Mouse (Mus musculus) midbrain, embryonic 14.5 days (tissue): Measurements from ENCODE around the gene Olfr458. TPM values are rescaled to one million over a fixed set of nuclear protein-coding genes. Genes with fewer than 3 reads are reported as not detected.
A peak's percentile ranks its signal among the peaks of the same experiment; 100 is the strongest.
"Not testable (repeated sequence)": the region's sequence is repeated elsewhere in the genome, so short reads cannot be mapped to it uniquely, and the experiment has no call there.

Experiments
- ATAC-seq: fragments of 200-750 bp; cut with Nextera tagmentation; 2 replicates; pipeline ENCODE4 v1.8.0; 2017; ENCODE audit warnings: moderate number of reproducible peaks, moderate library complexity; ENCODE audit not compliant: low FRiP score, low TSS enrichment
- DNase-seq: peaks from one replicate; pipeline ENCODE4 v3.0.0-alpha.2; 2015
- H3K27ac ChIP-seq: fragments of 300-500 bp; sonication (generic); replicated peaks from 2 replicates; pipeline ENCODE4 v1.5.1; 2014; ENCODE audit warnings: mild to moderate bottlenecking, low read depth, low read length, moderate library complexity
- H3K27me3 ChIP-seq: fragments of 300-500 bp; sonication (generic); 2 replicates; pipeline ENCODE4 v1.6.1; 2014; ENCODE audit warnings: low read length, control low read depth, mixed read lengths; ENCODE audit not compliant: control insufficient read depth, insufficient read depth
- H3K36me3 ChIP-seq: fragments of 300-500 bp; sonication (generic); 2 replicates; pipeline ENCODE4 v1.6.1; 2014; ENCODE audit warnings: low read length, control low read depth; ENCODE audit not compliant: control insufficient read depth, insufficient read depth
- H3K4me1 ChIP-seq: fragments of 300-500 bp; sonication (generic); 2 replicates; pipeline ENCODE4 v1.6.1; 2014; ENCODE audit warnings: mild to moderate bottlenecking, antibody characterized with exemption, low read length, control low read depth; ENCODE audit not compliant: control insufficient read depth, insufficient read depth
- H3K4me2 ChIP-seq: fragments of 300-500 bp; sonication (generic); 2 replicates; pipeline ENCODE4 v1.6.1; 2014; ENCODE audit warnings: mild to moderate bottlenecking, low read length, moderate library complexity
- H3K4me3 ChIP-seq: fragments of 300-500 bp; sonication (generic); replicated peaks from 2 replicates; pipeline ENCODE4 v1.5.1; 2014; ENCODE audit warnings: low read depth, low read length
- H3K9ac ChIP-seq: fragments of 300-500 bp; sonication (generic); replicated peaks from 2 replicates; pipeline ENCODE4 v1.6.1; 2014; ENCODE audit warnings: mild to moderate bottlenecking, low read length, moderate library complexity
- H3K9me3 ChIP-seq: fragments of 300-500 bp; sonication (generic); 2 replicates; pipeline ENCODE4 v1.6.1; 2016; ENCODE audit warnings: low read length, control low read depth, mixed read lengths; ENCODE audit not compliant: control insufficient read depth
- WGBS: fragments of 180-500 bp; shearing (Covaris S2); extraction: QIAGEN DNeasy Blood & Tissue Kit; methylation state at CpG from one replicate; pipeline ENCODE4 v1.1.7; 2014; 5-methylcytosine and 5-hydroxymethylcytosine counted together
- polyA plus RNA-seq: library from polyadenylated mRNA; unstranded; fragments of >200 nt; fragmentation: Nextera tagmentation; extraction: Ambion mirVana; gene quantifications from 2 replicates; pipeline ENCODE4 v1.2.1, GENCODE M21; 2014

Gene Olfr458
- polyA plus RNA-seq, result not detected in 2 replicates

DNA sequence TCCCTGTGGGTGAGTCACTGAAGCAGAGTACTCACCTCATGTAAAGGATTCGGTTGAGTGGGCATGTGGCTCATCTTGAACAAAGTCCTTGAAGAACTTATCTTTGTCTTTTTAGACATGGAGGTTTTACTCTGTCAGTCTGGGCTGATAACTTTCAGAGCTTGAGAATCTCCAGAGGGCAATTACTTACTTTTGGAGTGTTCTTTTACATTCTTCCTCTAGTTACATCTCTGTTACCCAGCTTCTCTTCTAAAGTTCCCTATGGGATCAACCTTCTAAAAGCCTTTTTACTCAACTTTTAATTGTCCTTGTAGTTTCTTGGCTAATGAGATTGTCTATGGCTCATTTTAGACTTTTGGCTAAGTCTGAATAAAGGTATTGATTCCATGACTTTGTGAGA, at the start of gene Olfr458:
Gene Olfr458, minus strand, starts transcription at position 101 of the 400 bp plus-strand sequence.
- Histone ChIP-seq H3K27ac (no peak within 1 kb of the TSS), H3K36me3 (no peaks in the 10 kb centered on the region), H3K4me1 (no peaks in the 10 kb centered on the region), H3K4me2 (no peak within 1 kb of the TSS), H3K9ac (no peak within 1 kb of the TSS), H3K9me3 (no peaks in the 10 kb centered on the region), H3K27me3 (no peaks in the 10 kb centered on the region), H3K4me3 (no peak within 1 kb of the TSS)
- ATAC-seq (no peak), DNase-seq (no peak)
- 70% methylated on average over 1 of the region's 1 CpGs for WGBS

DNA sequence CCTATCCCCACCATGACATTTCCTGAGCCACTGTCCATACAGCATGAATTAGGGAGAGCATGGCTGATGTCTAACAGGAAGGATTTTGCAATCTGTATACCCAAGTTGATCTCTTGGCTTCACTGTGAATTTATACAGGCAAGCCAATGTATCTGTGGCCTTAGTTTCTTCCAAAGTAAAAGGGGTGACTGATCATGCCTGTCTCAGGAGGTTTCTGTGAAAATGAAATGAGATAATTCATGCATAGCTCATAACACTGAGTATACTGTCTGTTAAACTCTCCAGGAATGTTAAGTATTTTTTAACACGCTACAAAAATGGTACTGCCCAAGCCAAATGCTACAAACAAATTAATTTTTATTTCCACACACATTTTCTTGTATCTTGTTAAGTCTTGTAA, 48.5 kb upstream of the Olfr458 start:
- H3K36me3 ChIP-seq, result no peaks in the 10 kb centered on the region
- H3K9me3 ChIP-seq, result no peaks in the 10 kb centered on the region
- no peak overlapping the region for H3K4me2 ChIP-seq
- WGBS, result 78% methylated on average over 1 of the region's 1 CpGs
- no peaks in the 10 kb centered on the region for H3K4me1 ChIP-seq
- DNase-seq (no peak), ATAC-seq (no peak)
- H3K9ac ChIP-seq, result no peak overlapping the region
- no peaks in the 10 kb centered on the region for H3K27me3 ChIP-seq
- no peak overlapping the region for H3K4me3 ChIP-seq
- H3K27ac ChIP-seq, result no peak overlapping the region

DNA sequence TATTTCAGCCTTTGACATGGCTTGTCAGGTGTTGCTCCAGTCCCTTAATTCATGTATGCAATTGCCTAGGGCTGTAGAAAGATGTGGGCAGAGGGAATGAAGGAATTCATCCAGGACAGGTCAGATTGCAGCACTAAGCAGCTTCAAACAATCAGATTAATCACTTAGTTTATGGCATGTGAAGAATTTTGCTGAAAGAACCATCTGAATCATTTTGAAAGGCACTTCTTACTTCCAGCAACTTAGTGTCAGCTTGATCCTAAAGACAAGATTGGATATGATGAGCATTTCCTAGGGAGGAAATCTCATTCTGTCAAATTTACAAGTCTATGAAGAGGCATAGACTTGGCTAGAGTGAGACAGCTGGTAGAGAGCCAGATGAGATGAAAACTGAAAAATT, 44.3 kb upstream of the Olfr458 start:
- Histone ChIP-seq H3K27ac (no peak overlapping the region), H3K4me2 (no peak overlapping the region), H3K9me3 (no peaks in the 10 kb centered on the region), H3K27me3 (no peaks in the 10 kb centered on the region), H3K4me1 (no peaks in the 10 kb centered on the region), H3K36me3 (no peaks in the 10 kb centered on the region), H3K4me3 (no peak overlapping the region), H3K9ac (no peak overlapping the region)
- ATAC-seq, result no peak
- DNase-seq, result no peak

DNA sequence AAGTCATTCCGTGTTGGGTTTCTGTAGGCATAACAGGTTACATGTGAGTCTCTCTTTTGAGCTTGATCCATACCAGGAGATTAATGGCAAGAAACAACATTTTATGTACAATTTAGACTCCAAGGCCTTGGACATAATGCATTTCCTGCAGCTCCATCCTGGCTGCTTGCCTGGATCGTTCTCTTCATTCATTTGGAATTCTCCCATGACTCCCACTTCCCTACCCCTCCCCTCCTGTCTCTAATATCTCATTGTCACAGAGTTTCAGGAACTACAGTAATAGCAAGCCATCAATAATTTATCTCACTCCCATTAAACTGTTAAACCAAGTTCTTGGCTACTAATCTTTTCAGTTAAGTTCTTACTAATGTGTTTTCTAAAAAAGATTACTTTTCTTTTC, 38.5 kb upstream of the Olfr458 start:
- Histone ChIP-seq H3K27ac (no peak overlapping the region), H3K4me3 (no peak overlapping the region), H3K4me2 (no peak overlapping the region), H3K36me3 (no peaks in the 10 kb centered on the region), H3K4me1 (no peaks in the 10 kb centered on the region), H3K27me3 (no peaks in the 10 kb centered on the region), H3K9me3 (no peaks in the 10 kb centered on the region), H3K9ac (no peak overlapping the region)
- ATAC-seq (no peak), DNase-seq (no peak)
- 91% methylated on average over 2 of the region's 2 CpGs for WGBS

DNA sequence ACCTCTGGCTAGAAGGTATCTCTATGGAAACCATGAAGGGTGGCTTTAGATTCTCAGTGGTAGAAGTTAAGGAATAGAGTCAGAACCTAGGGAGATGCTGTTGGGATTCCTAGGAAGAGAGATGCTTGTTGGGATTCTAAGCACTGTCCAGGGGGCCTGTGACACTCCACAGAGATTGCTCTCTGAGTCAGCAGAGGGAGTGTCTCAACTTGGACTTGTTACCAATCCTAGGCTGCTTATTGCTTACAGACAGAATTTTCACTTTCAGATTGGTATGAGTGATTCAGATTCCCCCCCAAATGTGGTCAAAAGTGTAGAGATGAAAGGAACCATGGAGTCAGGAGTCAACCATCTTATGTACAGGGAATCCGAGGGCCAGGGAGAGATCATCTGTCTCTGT, 24.7 kb upstream of the Olfr458 start:
- Histone ChIP-seq H3K36me3 (no peaks in the 10 kb centered on the region), H3K4me1 (no peaks in the 10 kb centered on the region), H3K9me3 (no peaks in the 10 kb centered on the region), H3K4me3 (no peak overlapping the region), H3K27me3 (no peaks in the 10 kb centered on the region), H3K4me2 (no peak overlapping the region), H3K27ac (no peak overlapping the region), H3K9ac (no peak overlapping the region)
- WGBS, result 79% methylated on average over 1 of the region's 1 CpGs
- ATAC-seq (no peak), DNase-seq (no peak)

DNA sequence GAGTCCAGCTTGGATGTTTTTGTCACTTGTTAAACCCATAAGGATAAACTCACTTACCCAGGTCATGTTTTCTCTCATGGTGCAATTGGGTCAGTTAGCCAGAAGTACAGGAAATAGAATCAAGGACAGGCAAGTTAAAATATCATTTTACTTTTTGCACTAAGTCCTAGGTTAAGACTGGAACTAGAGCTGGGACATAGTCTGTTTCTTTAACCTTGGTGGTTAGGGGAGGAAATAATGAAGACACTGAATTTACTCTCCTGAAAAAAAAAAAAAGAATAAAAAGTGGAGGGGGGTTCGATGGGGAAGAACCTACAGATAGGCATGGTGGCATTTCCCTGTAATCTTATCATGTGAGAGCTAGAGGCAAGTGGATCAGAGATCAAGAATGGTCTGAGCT, 22.1 kb upstream of the Olfr458 start, which contains the start of gene Olfr456:
Gene Olfr456, minus strand, starts transcription at position 101 of the 400 bp plus-strand sequence.
- WGBS, result 84% methylated on average over 1 of the region's 1 CpGs
- H3K27me3 ChIP-seq, result no peaks in the 10 kb centered on the region
- no peaks in the 10 kb centered on the region for H3K36me3 ChIP-seq
- no peak within 1 kb of the TSS for H3K27ac ChIP-seq
- H3K9ac ChIP-seq, result no peak within 1 kb of the TSS
- no peaks in the 10 kb centered on the region for H3K9me3 ChIP-seq
- no peak within 1 kb of the TSS for H3K4me3 ChIP-seq
- no peaks in the 10 kb centered on the region for H3K4me1 ChIP-seq
- no peak within 1 kb of the TSS for H3K4me2 ChIP-seq
- ATAC-seq (no peak), DNase-seq (no peak)

DNA sequence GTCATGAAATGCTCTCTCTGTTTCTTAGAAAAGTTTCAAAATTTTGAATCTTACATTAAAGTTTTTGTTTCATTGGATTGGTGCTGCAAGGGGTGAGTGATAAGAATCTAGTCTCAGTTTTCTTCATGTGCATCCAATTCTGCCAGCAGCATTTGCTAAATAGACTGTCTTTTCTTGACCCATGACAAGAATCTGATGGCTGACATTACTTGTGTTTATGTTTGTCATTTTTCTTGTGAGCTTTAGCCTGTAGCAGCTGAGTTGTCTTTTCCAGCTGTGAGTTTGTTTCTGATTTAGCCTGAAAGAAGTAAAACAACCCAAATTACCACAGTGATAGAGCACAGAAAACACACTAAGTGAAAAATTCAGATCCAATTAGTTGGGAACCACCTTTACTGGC, 19.6 kb upstream of the Olfr458 start:
- DNase-seq, result no peak
- Histone ChIP-seq H3K9me3 (no peaks in the 10 kb centered on the region), H3K4me1 (no peaks in the 10 kb centered on the region), H3K27me3 (no peaks in the 10 kb centered on the region), H3K4me2 (no peak overlapping the region), H3K4me3 (no peak overlapping the region), H3K27ac (no peak overlapping the region), H3K9ac (no peak overlapping the region), H3K36me3 (no peaks in the 10 kb centered on the region)
- ATAC-seq, result no peak

DNA sequence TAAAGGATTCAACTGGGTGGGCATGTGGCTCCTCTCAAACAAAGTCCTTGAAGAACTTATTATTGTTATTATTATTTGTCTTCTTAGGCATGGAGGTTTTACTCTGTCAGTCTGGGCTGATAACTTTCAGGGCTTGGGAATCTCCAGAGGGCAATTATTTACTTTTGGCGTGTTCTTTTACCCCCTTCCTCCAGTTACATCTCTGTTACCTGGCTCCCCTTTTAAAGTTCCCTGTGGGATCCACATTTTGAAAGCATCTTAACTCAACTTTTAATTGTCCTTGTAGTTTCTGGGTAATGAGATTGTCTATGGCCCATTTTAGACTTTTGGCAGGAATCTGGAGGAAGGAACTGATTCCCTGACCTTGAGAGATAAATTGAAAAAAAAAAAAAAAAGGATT, 11.2 kb upstream of the Olfr458 start, which contains the start of gene Olfr457:
Gene Olfr457, minus strand, starts transcription at position 101 of the 400 bp plus-strand sequence.
- Histone ChIP-seq H3K36me3 (no peaks in the 10 kb centered on the region), H3K4me1 (no peaks in the 10 kb centered on the region), H3K27ac (no peak within 1 kb of the TSS), H3K9ac (no peak within 1 kb of the TSS), H3K4me3 (no peak within 1 kb of the TSS), H3K9me3 (no peaks in the 10 kb centered on the region), H3K4me2 (no peak within 1 kb of the TSS), H3K27me3 (no peaks in the 10 kb centered on the region)
- DNase-seq (no peak), ATAC-seq (no peak)
- 66% methylated on average over 1 of the region's 1 CpGs for WGBS

DNA sequence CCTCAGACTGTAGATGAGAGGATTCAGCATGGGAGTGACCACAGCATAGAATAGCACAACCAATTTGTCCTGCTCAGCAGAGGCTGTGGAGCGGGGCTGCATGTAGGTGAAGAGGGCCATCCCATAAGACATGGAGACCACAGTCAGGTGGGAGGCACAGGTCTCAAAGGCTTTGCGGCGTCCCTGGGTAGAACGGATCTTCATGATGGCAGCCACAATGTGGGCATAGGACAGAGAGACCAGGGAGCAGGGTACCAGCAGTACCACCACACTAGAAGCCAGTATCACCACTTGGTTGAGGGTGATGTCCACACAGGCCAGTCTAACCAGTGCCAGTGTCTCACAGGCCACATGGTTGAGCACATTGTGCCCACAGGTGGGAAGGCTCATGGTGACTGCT, 6.3 kb upstream of the Olfr458 start:
- not testable (repeated sequence) for H3K9ac ChIP-seq, H3K36me3 ChIP-seq, DNase-seq, H3K27me3 ChIP-seq, H3K27ac ChIP-seq, H3K4me2 ChIP-seq, H3K4me3 ChIP-seq, H3K4me1 ChIP-seq, H3K9me3 ChIP-seq
- 94% methylated on average over 4 of the region's 4 CpGs for WGBS
- ATAC-seq, result 0 out of 2 replicates have a peak, but pooled peaks have one; percentile 20
